Mouse (Mus musculus) neural tube, embryonic 15.5 days (tissue): ENCODE results near the gene Ccser2. TPM values are rescaled to one million over a fixed set of nuclear protein-coding genes. Genes with fewer than 3 reads are reported as not detected.

ENCODE experiments used
- ATAC-seq: fragments of 200-750 bp; cut with Nextera tagmentation; 2 replicates; pipeline ENCODE4 v1.8.0; 2017; ENCODE audit warnings: mild to moderate bottlenecking, moderate TSS enrichment, moderate library complexity; ENCODE audit not compliant: low FRiP score
- H3K27ac ChIP-seq: fragments of 300-500 bp; sonication (generic); replicated peaks from 2 replicates; pipeline ENCODE4 v1.5.1; 2015; ENCODE audit warnings: mild to moderate bottlenecking, inconsistent platforms
- H3K27me3 ChIP-seq: fragments of 300-500 bp; sonication (generic); replicated peaks from 2 replicates; pipeline ENCODE4 v1.6.1; 2015; ENCODE audit warnings: inconsistent platforms
- H3K36me3 ChIP-seq: fragments of 300-500 bp; sonication (generic); 2 replicates; pipeline ENCODE4 v1.6.1; 2015; ENCODE audit warnings: inconsistent platforms
- H3K4me1 ChIP-seq: fragments of 300-500 bp; sonication (generic); 2 replicates; pipeline ENCODE4 v1.6.1; 2015; ENCODE audit warnings: inconsistent platforms
- H3K4me2 ChIP-seq: fragments of 300-500 bp; sonication (generic); 2 replicates; pipeline ENCODE4 v1.6.1; 2015; ENCODE audit warnings: inconsistent platforms, mild to moderate bottlenecking, moderate library complexity
- H3K4me3 ChIP-seq: fragments of 300-500 bp; sonication (generic); replicated peaks from 2 replicates; pipeline ENCODE4 v1.5.1; 2015; ENCODE audit warnings: mild to moderate bottlenecking, inconsistent platforms
- H3K9ac ChIP-seq: fragments of 300-500 bp; sonication (generic); replicated peaks from 2 replicates; pipeline ENCODE4 v1.6.1; 2015; ENCODE audit warnings: mild to moderate bottlenecking, inconsistent platforms
- H3K9me3 ChIP-seq: fragments of 300-500 bp; sonication (generic); replicated peaks from 2 replicates; pipeline ENCODE4 v1.6.1; 2016; ENCODE audit warnings: inconsistent platforms
- WGBS: fragments of 180-500 bp; shearing (Covaris S2); methylation state at CpG from one replicate; pipeline ENCODE4 v1.1.7; 2015; ENCODE audit warnings: mixed read lengths; 5-methylcytosine and 5-hydroxymethylcytosine counted together
- polyA plus RNA-seq: library from polyadenylated mRNA; unstranded; fragments of >200 nt; fragmentation: Nextera tagmentation; extraction: Ambion mirVana; gene quantifications from 2 replicates; pipeline ENCODE4 v1.2.1, GENCODE M21; 2015

The Ccser2 gene
- polyA plus RNA-seq, 1 experiment from 2014 or later, result 97.4 TPM

DNA sequence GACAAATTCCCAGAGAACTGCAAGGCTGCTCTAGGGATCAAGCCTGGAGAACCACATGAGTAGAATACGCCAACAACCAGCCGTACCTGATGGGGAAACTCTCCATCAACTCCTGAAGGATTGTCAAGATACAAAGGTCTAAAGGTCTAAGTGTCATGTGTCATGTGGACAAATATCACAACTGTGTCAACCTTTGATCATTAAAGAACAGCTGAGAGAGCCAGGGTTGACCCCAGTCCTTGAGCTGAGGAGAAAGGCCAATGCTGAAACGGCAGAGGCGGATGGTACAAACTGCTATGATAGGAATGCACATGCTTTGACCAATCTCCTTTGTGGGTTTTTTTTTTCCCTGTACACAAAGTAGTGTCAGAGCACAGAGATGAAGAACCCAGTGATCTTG is 2.6 kb upstream of the Ccser2 start:
- ATAC-seq, result no peak
- 92% methylated on average over 4 of the region's 4 CpGs for WGBS
- H3K9me3 ChIP-seq, result no peaks in the 10 kb centered on the region

DNA sequence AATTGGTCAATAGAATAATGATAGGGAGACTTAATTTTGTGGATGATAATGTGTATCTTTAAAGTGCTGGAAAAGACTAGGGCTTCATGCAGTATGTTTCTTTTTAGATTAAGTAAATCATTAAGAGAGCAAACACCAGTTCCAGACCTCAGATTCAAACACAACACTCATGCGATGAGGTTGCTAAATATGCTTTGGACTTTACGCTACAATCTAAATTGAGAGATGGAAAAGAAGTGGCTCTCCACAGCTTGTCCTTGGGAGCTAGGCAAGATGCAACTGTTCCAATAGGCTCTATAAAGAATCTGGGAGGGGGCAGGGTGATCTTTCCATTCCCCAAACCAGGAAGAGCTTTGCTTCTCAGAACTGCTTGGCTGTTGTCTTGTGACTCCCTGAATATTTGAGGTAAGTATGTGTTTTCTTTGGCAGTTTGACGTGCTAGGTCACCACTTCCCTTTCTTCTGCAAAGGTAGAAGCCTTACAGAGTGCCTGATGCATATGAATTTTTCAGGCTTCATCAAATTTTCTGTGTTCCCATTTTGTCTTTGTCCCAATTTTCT is 1.4 kb upstream of the Ccser2 start:
- Histone ChIP-seq H3K9me3 (no peaks in the 10 kb centered on the region), H3K4me2 (no peak overlapping the region), H3K4me3 (no peak overlapping the region), H3K27ac (no peak overlapping the region), H3K27me3 (no peaks in the 10 kb centered on the region), H3K9ac (no peak overlapping the region), H3K36me3 (no peaks in the 10 kb centered on the region), H3K4me1 (peaks cover 28% of the 10 kb centered on the region)
- ATAC-seq, result no peak
- 93% methylated on average over 3 of the region's 3 CpGs for WGBS

More for the DNA sequence above, 2.6 kb upstream of the Ccser2 start:
- no peak overlapping the region for H3K27ac ChIP-seq
- H3K9ac ChIP-seq, result no peak overlapping the region
- H3K4me1 ChIP-seq, result peaks cover 16% of the 10 kb centered on the region
- H3K4me2 ChIP-seq, result no peak overlapping the region
- no peaks in the 10 kb centered on the region for H3K36me3 ChIP-seq
- H3K4me3 ChIP-seq, result no peak overlapping the region
- H3K27me3 ChIP-seq, result no peaks in the 10 kb centered on the region

GRCm38 (mm10) chr14:36968076-36968627 is 425 bp downstream of the Ccser2 start:
- Histone ChIP-seq H3K4me1 (peaks cover 28% of the 10 kb centered on the region), H3K4me2 (peak overlapping the region; percentile 60), H3K4me3 (peak overlapping the region; percentile 89), H3K27ac (peak overlapping the region; percentile 93), H3K27me3 (no peaks in the 10 kb centered on the region), H3K36me3 (no peaks in the 10 kb centered on the region), H3K9ac (peak overlapping the region; percentile 98), H3K9me3 (no peaks in the 10 kb centered on the region)
- WGBS, result under 1% methylated on average over 45 of the region's 49 CpGs
- peak; percentile 80 for ATAC-seq

DNA sequence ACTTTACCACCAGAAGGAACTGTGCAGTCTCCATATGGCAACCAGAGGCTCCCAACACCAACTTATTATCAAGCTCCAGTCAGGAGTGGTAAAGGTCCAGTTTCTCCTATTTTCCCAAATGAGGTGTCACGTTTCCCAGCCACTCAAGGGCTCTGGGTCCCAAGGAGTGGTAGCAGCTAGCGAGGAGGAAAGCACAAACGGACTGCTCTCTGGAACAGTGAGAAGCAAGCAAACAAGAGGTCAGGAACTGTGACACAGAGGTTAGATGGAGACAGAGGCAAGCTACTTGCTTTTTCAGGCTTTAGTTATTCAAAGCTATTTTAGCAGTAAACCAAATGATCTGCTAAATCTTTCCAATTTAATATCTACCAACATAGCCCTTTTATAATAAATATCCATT is 3.2 kb downstream of the Ccser2 start:
- Histone ChIP-seq H3K27me3 (no peaks in the 10 kb centered on the region), H3K36me3 (no peaks in the 10 kb centered on the region), H3K9ac (no peak overlapping the region), H3K4me3 (no peak overlapping the region), H3K4me2 (no peak overlapping the region), H3K27ac (no peak overlapping the region), H3K4me1 (peaks cover 28% of the 10 kb centered on the region), H3K9me3 (no peaks in the 10 kb centered on the region)
- ATAC-seq, result no peak
- 54% methylated on average over 3 of the region's 3 CpGs for WGBS

DNA sequence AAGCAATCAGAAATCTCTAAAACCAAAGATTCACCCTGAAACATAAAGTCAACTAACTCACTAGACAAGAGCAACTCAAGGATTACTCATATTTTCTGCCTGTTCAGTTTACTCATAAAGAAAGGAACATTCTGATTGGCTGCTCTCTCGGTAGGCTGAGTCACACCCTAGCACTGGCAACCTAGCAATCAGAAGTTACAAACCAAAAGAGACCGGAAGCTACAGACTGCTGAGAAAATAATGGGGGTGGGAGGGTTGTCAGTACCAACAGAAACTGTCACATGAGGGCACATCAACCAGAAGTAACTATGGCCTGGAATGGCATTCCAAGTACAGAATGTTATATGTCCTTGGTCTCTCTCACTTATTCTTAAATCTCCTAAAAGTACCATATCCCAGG is 6.1 kb downstream of the Ccser2 start:
- Histone ChIP-seq H3K4me3 (no peak overlapping the region), H3K9me3 (no peaks in the 10 kb centered on the region), H3K27me3 (no peaks in the 10 kb centered on the region), H3K4me1 (peaks cover 24% of the 10 kb centered on the region), H3K4me2 (no peak overlapping the region), H3K36me3 (no peaks in the 10 kb centered on the region), H3K9ac (no peak overlapping the region), H3K27ac (no peak overlapping the region)
- ATAC-seq, result no peak
- 95% methylated on average over 2 of the region's 2 CpGs for WGBS

DNA sequence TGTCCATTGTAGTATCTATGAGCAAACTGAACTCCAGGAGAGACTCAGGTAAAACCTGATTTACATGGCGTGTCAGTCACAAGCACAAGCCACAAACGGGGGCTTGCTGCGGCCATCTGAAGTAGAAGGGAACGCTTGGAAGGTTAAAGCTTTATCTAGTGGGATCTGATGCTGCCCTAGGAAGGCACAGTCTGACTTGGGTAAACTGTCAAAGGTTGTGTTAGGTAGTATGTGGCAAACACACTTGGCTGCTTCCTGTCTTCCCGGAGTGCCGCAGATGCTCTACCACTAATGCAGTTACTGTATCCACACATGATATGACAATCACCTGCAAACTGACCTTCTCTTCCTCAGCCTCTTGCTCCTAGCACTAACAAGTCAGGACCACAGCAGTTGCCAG is 10.9 kb downstream of the Ccser2 start:
- no peak overlapping the region for H3K4me2 ChIP-seq
- H3K9me3 ChIP-seq, result no peaks in the 10 kb centered on the region
- WGBS, result 95% methylated on average over 6 of the region's 6 CpGs
- no peaks in the 10 kb centered on the region for H3K27me3 ChIP-seq
- peaks cover 7% of the 10 kb centered on the region for H3K4me1 ChIP-seq
- ATAC-seq, result no peak
- no peak overlapping the region for H3K27ac ChIP-seq
- no peaks in the 10 kb centered on the region for H3K36me3 ChIP-seq
- no peak overlapping the region for H3K9ac ChIP-seq
- H3K4me3 ChIP-seq, result no peak overlapping the region

DNA sequence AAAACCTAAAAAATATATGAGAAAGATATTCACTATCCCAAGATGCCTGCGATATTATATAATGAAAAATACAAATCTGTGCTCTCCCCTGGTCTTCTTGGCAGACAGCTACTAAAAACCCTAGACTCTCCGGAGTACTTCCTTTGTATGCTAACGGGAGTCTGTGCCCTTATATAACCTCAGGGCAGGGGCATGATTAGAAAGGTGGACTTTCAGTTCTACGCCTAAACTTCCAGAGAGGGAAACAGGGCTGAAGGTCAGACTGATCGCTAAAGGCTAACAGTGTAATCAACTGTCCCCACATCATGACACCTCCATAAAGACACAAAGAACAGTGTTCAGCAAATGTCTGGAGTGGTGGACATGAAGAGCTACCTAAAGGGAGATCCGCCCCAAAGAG is 11.3 kb downstream of the Ccser2 start:
- H3K4me1 ChIP-seq, result peaks cover 10% of the 10 kb centered on the region
- no peaks in the 10 kb centered on the region for H3K36me3 ChIP-seq
- H3K9me3 ChIP-seq, result no peaks in the 10 kb centered on the region
- no peak overlapping the region for H3K9ac ChIP-seq
- no peaks in the 10 kb centered on the region for H3K27me3 ChIP-seq
- ATAC-seq, result no peak
- H3K27ac ChIP-seq, result no peak overlapping the region
- 74% methylated on average over 6 of the region's 6 CpGs for WGBS
- no peak overlapping the region for H3K4me3 ChIP-seq
- no peak overlapping the region for H3K4me2 ChIP-seq

GRCm38 (mm10) chr14:36956717-36957116 is 11.9 kb downstream of the Ccser2 start:
- ATAC-seq, result no peak
- H3K36me3 ChIP-seq, result no peaks in the 10 kb centered on the region
- no peaks in the 10 kb centered on the region for H3K27me3 ChIP-seq
- no peak overlapping the region for H3K9ac ChIP-seq
- H3K4me2 ChIP-seq, result no peak overlapping the region
- no peak overlapping the region for H3K4me3 ChIP-seq
- H3K4me1 ChIP-seq, result peaks cover 10% of the 10 kb centered on the region
- H3K27ac ChIP-seq, result no peak overlapping the region
- no peaks in the 10 kb centered on the region for H3K9me3 ChIP-seq
- WGBS, result 61% methylated on average over 5 of the region's 5 CpGs

- WGBS, result 85% methylated on average over 10 of the region's 10 CpGs
- Histone ChIP-seq H3K4me1 (peaks cover 10% of the 10 kb centered on the region), H3K27ac (no peak overlapping the region), H3K36me3 (no peaks in the 10 kb centered on the region), H3K27me3 (no peaks in the 10 kb centered on the region), H3K9ac (no peak overlapping the region), H3K9me3 (no peaks in the 10 kb centered on the region), H3K4me3 (no peak overlapping the region), H3K4me2 (no peak overlapping the region)
- ATAC-seq, result no peak
Observed at GRCm38 (mm10) chr14:36952687-36953426, 15.7 kb downstream of the Ccser2 start.

DNA sequence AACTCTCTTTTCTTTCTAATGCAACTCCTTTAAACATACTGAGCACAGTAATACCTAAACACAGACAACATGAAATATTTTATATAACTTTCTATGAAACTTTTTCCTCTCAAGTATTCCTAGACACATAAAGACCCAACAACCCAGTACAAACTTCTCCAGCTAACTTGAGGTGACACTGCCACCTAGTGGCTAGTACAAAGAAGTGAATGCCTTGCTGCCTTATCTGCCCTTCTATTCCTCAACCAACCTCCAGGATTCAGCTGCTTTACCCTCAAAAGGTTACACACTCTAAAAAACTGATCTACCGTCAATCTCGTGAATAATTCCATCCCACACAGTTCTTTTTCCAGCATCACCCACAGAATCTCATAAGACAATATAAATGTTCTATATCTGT is 16.4 kb downstream of the Ccser2 start:
- H3K4me1 ChIP-seq, result peaks cover 7% of the 10 kb centered on the region
- ATAC-seq, result no peak
- WGBS, result 31% methylated on average over 2 of the region's 2 CpGs
- no peak overlapping the region for H3K9ac ChIP-seq
- no peak overlapping the region for H3K27ac ChIP-seq
- H3K4me3 ChIP-seq, result no peak overlapping the region
- H3K36me3 ChIP-seq, result no peaks in the 10 kb centered on the region
- H3K9me3 ChIP-seq, result no peaks in the 10 kb centered on the region
- H3K4me2 ChIP-seq, result no peak overlapping the region
- no peaks in the 10 kb centered on the region for H3K27me3 ChIP-seq

GRCm38 (mm10) chr14:36942716-36943115 is 25.9 kb downstream of the Ccser2 start:
- H3K4me1 ChIP-seq, result no peaks in the 10 kb centered on the region
- 57% methylated on average over 5 of the region's 5 CpGs for WGBS
- ATAC-seq, result no peak
- H3K4me3 ChIP-seq, result no peak overlapping the region
- no peak overlapping the region for H3K9ac ChIP-seq
- peaks cover 7% of the 10 kb centered on the region for H3K36me3 ChIP-seq
- H3K27ac ChIP-seq, result no peak overlapping the region
- H3K27me3 ChIP-seq, result no peaks in the 10 kb centered on the region
- no peak overlapping the region for H3K4me2 ChIP-seq
- H3K9me3 ChIP-seq, result no peaks in the 10 kb centered on the region

- Histone ChIP-seq H3K4me3 (no peak overlapping the region), H3K4me2 (no peak overlapping the region), H3K27ac (no peak overlapping the region), H3K4me1 (peaks cover 2% of the 10 kb centered on the region; the same call in 1 of the 2 replicates), H3K27me3 (no peaks in the 10 kb centered on the region), H3K36me3 (peaks cover 7% of the 10 kb centered on the region), H3K9me3 (no peaks in the 10 kb centered on the region), H3K9ac (no peak overlapping the region)
- 69% methylated on average over 2 of the region's 2 CpGs for WGBS
- ATAC-seq, result no peak
Observed at GRCm38 (mm10) chr14:36937941-36938340, 30.6 kb downstream of the Ccser2 start.
